Mouse (Mus musculus): Measurements from ENCODE around the gene BC049352. TPM values are rescaled to one million over a fixed set of nuclear protein-coding genes. Genes with fewer than 3 reads are reported as not detected.

The BC049352 gene
- total RNA-seq, 2 experiments from 2014 or later, result 0.41 TPM; not detected in 1

- DNase-seq, result peak; percentile 60 to 70
Observed at GRCm38 (mm10) chr9:45299231-45300006, 117.6 kb downstream of the BC049352 start.

Small RNA genes lying within 50 kb of the gene (microRNA-seq; reads per million reads assigned to microRNA genes)
- 0 reads per million in 2 experiments for gene Mir7086

Other genes starting within 250 kb of the BC049352 start
- gene Ube4a, start 216.4 kb upstream of the BC049352 start, total RNA-seq (2021), result 10 to 100 TPM; 33.8 to 35.5 TPM
- 1 to 10 TPM in 1 of 2 experiments, under 1 TPM in 1; 0.62 to 4.6 TPM for gene Cd3g, start 201.6 kb upstream of the BC049352 start, total RNA-seq (2021)
- gene Cd3d, start 200.2 kb upstream of the BC049352 start, total RNA-seq (2021), result 1 to 10 TPM in 1 of 2 experiments, not detected in 1; 4.1 TPM
- gene Cd3e, start 172.4 kb upstream of the BC049352 start, total RNA-seq (2021), result 1 to 10 TPM in 1 of 2 experiments, under 1 TPM in 1; 0.47 to 6.4 TPM
- 1 to 10 TPM in 1 of 2 experiments, under 1 TPM in 1; 0.62 to 2.3 TPM for gene Mpzl2, start 142.2 kb upstream of the BC049352 start, total RNA-seq (2021)
- gene Mpzl3, start 126.8 kb upstream of the BC049352 start, total RNA-seq (2021), result 1 to 10 TPM; 1.7 to 2.7 TPM
- gene Jaml, start 102.8 kb upstream of the BC049352 start, total RNA-seq (2021), result 1 to 10 TPM in 1 of 2 experiments, under 1 TPM in 1; 0.40 to 1.4 TPM
- gene Scn2b, start 64.2 kb upstream of the BC049352 start, total RNA-seq (2021), result 1 to 10 TPM; 1.3 to 1.7 TPM
- 10 to 100 TPM; 29.9 to 30.4 TPM for gene Scn4b, start 43.6 kb upstream of the BC049352 start, total RNA-seq (2021)
- under 1 TPM in 1 of 2 experiments, not detected in 1; 0.13 TPM for gene Tmprss4, start 22.1 kb downstream of the BC049352 start, total RNA-seq (2021)
- 1 to 10 TPM; 1.9 to 2.5 TPM for gene Il10ra, start 87.1 kb downstream of the BC049352 start, total RNA-seq (2021)
- gene Tmprss13, start 137.1 kb downstream of the BC049352 start, total RNA-seq (2021), result 1 to 10 TPM; 6.2 to 7.9 TPM
- 10 to 100 TPM; 15.0 TPM for gene Fxyd6, start 188.2 kb downstream of the BC049352 start, total RNA-seq (2021)
- gene Fxyd2, start 217.7 kb downstream of the BC049352 start, total RNA-seq (2021), result 1 to 10 TPM; 2.6 to 7.9 TPM
- gene Dscaml1, start 244.6 kb downstream of the BC049352 start, total RNA-seq (2021), result under 1 TPM in 1 of 2 experiments, not detected in 1; 0.28 TPM